Mouse (Mus musculus) thymus, adult 2 months (tissue): ENCODE measurements around the gene Micall1. TPM values are rescaled to one million over a fixed set of nuclear protein-coding genes. Genes with fewer than 3 reads are reported as not detected.

ENCODE experiments used
- DNase-seq: peaks from one replicate; pipeline ENCODE4 v3.0.0; 2021
- H3K27ac ChIP-seq: fragments of 200-500 bp; 2 replicates; pipeline ENCODE4 v1.5.1; 2012; ENCODE audit warnings: low read length, control low read depth; ENCODE audit not compliant: control insufficient read depth, insufficient read depth
- H3K27me3 ChIP-seq: fragments of 200-500 bp; 2 replicates; pipeline ENCODE4 v1.6.1; 2012; ENCODE audit warnings: mild to moderate bottlenecking, low read length, moderate library complexity, mixed read lengths; ENCODE audit not compliant: control insufficient read depth, insufficient read depth
- H3K36me3 ChIP-seq: fragments of 200-500 bp; 2 replicates; pipeline ENCODE4 v1.6.1; 2012; ENCODE audit warnings: mild to moderate bottlenecking, low read length, moderate library complexity; ENCODE audit not compliant: control insufficient read depth, insufficient read depth
- H3K4me1 ChIP-seq: fragments of 200-500 bp; replicated peaks from 2 replicates; pipeline ENCODE4 v1.6.1; 2012; ENCODE audit warnings: low read length; ENCODE audit not compliant: control insufficient read depth, insufficient read depth
- H3K4me3 ChIP-seq: fragments of 200-500 bp; 2 replicates; pipeline ENCODE4 v1.5.1; 2012; ENCODE audit warnings: mild to moderate bottlenecking, low read length, control low read depth, moderate library complexity; ENCODE audit not compliant: control insufficient read depth, insufficient read depth
- CTCF ChIP-seq: fragments of 200-500 bp; IDR thresholded peaks from 2 replicates; pipeline ENCODE4 v1.5.1; 2012; ENCODE audit warnings: mild to moderate bottlenecking, control low read depth, low read length, moderate library complexity, borderline replicate concordance; ENCODE audit not compliant: control insufficient read depth, poor library complexity, insufficient read depth; ENCODE audit errors: extremely low read depth
- POLR2A ChIP-seq: fragments of 200-500 bp; IDR thresholded peaks from 2 replicates; pipeline ENCODE4 v1.6.1; 2012; ENCODE audit warnings: mild to moderate bottlenecking, low read length, control low read depth, moderate library complexity; ENCODE audit not compliant: control insufficient read depth, poor library complexity, insufficient read depth; ENCODE audit errors: extremely low read depth
- WGBS: fragments of 180-500 bp; shearing (Covaris S2); methylation state at CpG from one replicate; pipeline ENCODE4 v1.1.7; 2018; 5-methylcytosine and 5-hydroxymethylcytosine counted together
- polyA plus RNA-seq: library from polyadenylated mRNA; depleted of rRNA; stranded (reverse); fragments of >200 nt; gene quantifications from 2 replicates; pipeline ENCODE4 v1.2.3, GENCODE M21; 2012

The Micall1 gene
- polyA plus RNA-seq, 1 experiment = 47.3 TPM

GRCm38 (mm10) chr15:79096556-79096955, 12.1 kb upstream of the Micall1 start:
- 92% methylated on average over 3 of the region's 3 CpGs for WGBS
- H3K27me3 ChIP-seq = no peaks in the 10 kb centered on the region
- H3K4me3 ChIP-seq = no peak overlapping the region
- no peak for DNase-seq
- TF ChIP-seq POLR2A = no peak
- TF ChIP-seq CTCF = no peak
- no peaks in the 10 kb centered on the region for H3K4me1 ChIP-seq
- no peak overlapping the region for H3K27ac ChIP-seq
- H3K36me3 ChIP-seq = peaks cover 33% of the 10 kb centered on the region

- DNase-seq = no peak
- WGBS = 69% methylated on average over 2 of the region's 2 CpGs
Measured at GRCm38 (mm10) chr15:79097135-79097534, 11.6 kb upstream of the Micall1 start.

GRCm38 (mm10) chr15:79097611-79098025, 11.1 kb upstream of the Micall1 start:
- Histone ChIP-seq H3K36me3 (peaks cover 23% of the 10 kb centered on the region), H3K27ac (no peak overlapping the region; the same call in 1 of the 2 replicates), H3K4me1 (no peaks in the 10 kb centered on the region), H3K4me3 (no peak overlapping the region), H3K27me3 (no peaks in the 10 kb centered on the region)
- no peak for DNase-seq
- TF ChIP-seq CTCF = no peak
- TF ChIP-seq POLR2A = no peak
- 92% methylated on average over 6 of the region's 6 CpGs for WGBS

More at GRCm38 (mm10) chr15:79097135-79097534, 11.6 kb upstream of the Micall1 start:
- Histone ChIP-seq H3K27ac (no peak overlapping the region), H3K27me3 (no peaks in the 10 kb centered on the region), H3K4me1 (no peaks in the 10 kb centered on the region), H3K36me3 (peaks cover 27% of the 10 kb centered on the region), H3K4me3 (no peak overlapping the region)
- TF ChIP-seq POLR2A (no peak), CTCF (no peak)

GRCm38 (mm10) chr15:79098220-79098619, 10.5 kb upstream of the Micall1 start:
- no peaks in the 10 kb centered on the region for H3K27me3 ChIP-seq
- 96% methylated on average over 5 of the region's 5 CpGs for WGBS
- DNase-seq = no peak
- TF ChIP-seq CTCF (no peak), POLR2A (no peak)
- H3K4me1 ChIP-seq = no peaks in the 10 kb centered on the region
- H3K27ac ChIP-seq = peak overlapping the region; percentile 28; the same call in 1 of the 2 replicates
- no peak overlapping the region for H3K4me3 ChIP-seq
- H3K36me3 ChIP-seq = peaks cover 22% of the 10 kb centered on the region

- no peak overlapping the region for H3K4me3 ChIP-seq
- WGBS = 38% methylated on average over 7 of the region's 7 CpGs
- no peaks in the 10 kb centered on the region for H3K27me3 ChIP-seq
- H3K27ac ChIP-seq = no peak overlapping the region
- no peak for DNase-seq
- peaks cover 15% of the 10 kb centered on the region for H3K36me3 ChIP-seq
- no peaks in the 10 kb centered on the region for H3K4me1 ChIP-seq
- TF ChIP-seq POLR2A (no peak), CTCF (no peak)
Measured at GRCm38 (mm10) chr15:79098868-79099267, 9.8 kb upstream of the Micall1 start.

- WGBS = 89% methylated on average over 4 of the region's 4 CpGs
- Histone ChIP-seq H3K4me3 (no peak overlapping the region), H3K36me3 (peaks cover 9% of the 10 kb centered on the region), H3K4me1 (no peaks in the 10 kb centered on the region), H3K27ac (no peak overlapping the region), H3K27me3 (no peaks in the 10 kb centered on the region)
- no peak for DNase-seq
- TF ChIP-seq POLR2A (no peak), CTCF (no peak)
Measured at GRCm38 (mm10) chr15:79099456-79099855, 9.2 kb upstream of the Micall1 start.

GRCm38 (mm10) chr15:79100391-79100790, 8.3 kb upstream of the Micall1 start:
- no peak overlapping the region for H3K27ac ChIP-seq
- no peak for DNase-seq
- TF ChIP-seq CTCF (no peak), POLR2A (no peak)
- no peaks in the 10 kb centered on the region for H3K27me3 ChIP-seq
- H3K4me3 ChIP-seq = no peak overlapping the region
- H3K36me3 ChIP-seq = peaks cover under 1% of the 10 kb centered on the region; the same call in 1 of the 2 replicates
- WGBS = 93% methylated on average over 4 of the region's 4 CpGs
- H3K4me1 ChIP-seq = no peaks in the 10 kb centered on the region
